Mouse (Mus musculus) A20 (cell line): ENCODE measurements at regions not wholly inside any gene's neighbourhood (a gene's known extent, or its start where the extent isn't known, plus 50 kb on each side); places are given as distances from the start of the nearest gene placed in this dataset.

Experiments used
- DNase-seq: peaks from one replicate; pipeline ENCODE4 v3.0.0-alpha.2; 2011; ENCODE audit warnings: low read depth, low spot score

- no peak for DNase-seq
Observed at GRCm38 (mm10) chr1:183962486-183962885, 50.6 kb upstream of the Dusp10 start.

GRCm38 (mm10) chr1:183963286-183963685 is 49.8 kb upstream of the Dusp10 start:
- DNase-seq: no peak
